In the genomic region with DNA sequence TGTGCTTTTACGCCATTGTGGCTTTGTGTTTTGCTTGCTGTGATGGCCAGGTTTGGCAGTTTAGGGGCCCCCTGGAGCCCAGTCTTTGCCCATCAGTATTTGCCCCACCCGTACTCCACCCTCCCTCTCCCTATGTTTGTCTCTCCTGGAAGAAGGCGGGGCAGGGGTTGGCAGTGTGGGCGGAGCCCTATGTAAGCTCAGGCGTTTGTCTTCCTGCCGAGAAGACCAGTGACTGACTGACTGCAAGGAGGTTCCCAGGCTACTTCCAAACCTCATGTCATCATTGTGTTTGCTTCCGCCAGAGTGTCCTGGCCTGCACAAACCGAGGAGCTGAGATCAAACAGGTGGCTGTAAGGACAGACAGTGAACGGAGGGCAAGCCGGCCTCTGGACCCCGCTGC, we compare ENCODE assay signal across 8 mouse cellular contexts. TPM values are rescaled to one million over a fixed set of nuclear protein-coding genes. Genes with fewer than 3 reads are reported as not detected.
DNase-seq lines count a peak whose midpoint lies in the region; ATAC-seq and TF ChIP-seq lines count a peak whose summit lies in the region.

No protein-coding gene starts in this region.

- H3K9me3 ChIP-seq in ES-Bruce4 (replicated peaks; ENCODE audit: control insufficient read depth, insufficient read depth, low read length, poor library complexity, severe bottlenecking): no peaks in the 10 kb centered on the region
- H3K9me3 ChIP-seq in embryonic facial prominence, embryonic 14.5 days (ENCODE audit: control insufficient read depth, low read length): no peaks in the 10 kb centered on the region
- no peaks in the 10 kb centered on the region for H3K9me3 ChIP-seq in midbrain, embryonic 15.5 days

- no peak overlapping the region for H3K9ac ChIP-seq in ES-Bruce4 (ENCODE audit: low read depth, poor library complexity, severe bottlenecking)
- no peak overlapping the region for H3K9ac ChIP-seq in embryonic facial prominence, embryonic 14.5 days (ENCODE audit: low read depth, low read length)
- no peak overlapping the region for H3K9ac ChIP-seq in midbrain, embryonic 15.5 days

- no peak overlapping the region for H3K4me2 ChIP-seq in embryonic facial prominence, embryonic 14.5 days (ENCODE audit: low read depth, low read length)
- peak overlapping the region; percentile 17; the same call in 1 of the 2 replicates for H3K4me2 ChIP-seq in midbrain, embryonic 15.5 days

- peak overlapping the region; percentile 21 for H3K4me3 ChIP-seq in cerebellum, adult 2 months (replicated peaks; ENCODE audit: insufficient read depth, low read depth, low read length)
- H3K4me3 ChIP-seq in ES-Bruce4 (ENCODE audit: low read depth, low read length): peak overlapping the region; percentile 21; the same call in 1 of the 2 replicates
- no peak overlapping the region for H3K4me3 ChIP-seq in embryonic facial prominence, embryonic 14.5 days (ENCODE audit: low read depth, low read length)
- H3K4me3 ChIP-seq in midbrain, embryonic 15.5 days: no peak overlapping the region

- TF ChIP-seq POLR2A in cerebellum, adult 2 months (IDR thresholded peaks at IDR 0.05; ENCODE audit: borderline replicate concordance, insufficient read depth, low read length): no peak
- no peak for TF ChIP-seq POLR2A in ES-Bruce4 (IDR thresholded peaks at IDR 0.05; ENCODE audit: insufficient read depth, low read length)

- ATAC-seq in embryonic facial prominence, embryonic 14.5 days (ENCODE audit: low read depth): peak; percentile 38; the same call in 1 of the 2 replicates
- ATAC-seq in midbrain, embryonic 15.5 days (replicated peaks): peak; percentile 55

- no peak for TF ChIP-seq CTCF in cerebellum, adult 2 months (IDR thresholded peaks at IDR 0.05; ENCODE audit: borderline replicate concordance, insufficient read depth, low read depth, low read length)
- TF ChIP-seq CTCF in ES-Bruce4 (IDR thresholded peaks at IDR 0.05; ENCODE audit: low read depth, low read length): no peak

- TF ChIP-seq EP300 in ES-Bruce4 (IDR thresholded peaks at IDR 0.05; ENCODE audit: insufficient read depth, low read depth, low read length): no peak

- peaks cover 22% of the 10 kb centered on the region for H3K4me1 ChIP-seq in cerebellum, adult 2 months (ENCODE audit: control insufficient read depth, insufficient read depth, low read length)
- no peaks in the 10 kb centered on the region for H3K4me1 ChIP-seq in ES-Bruce4 (ENCODE audit: control insufficient read depth, insufficient read depth, low read length)
- peaks cover 28% of the 10 kb centered on the region for H3K4me1 ChIP-seq in embryonic facial prominence, embryonic 14.5 days (ENCODE audit: control insufficient read depth, insufficient read depth, low read length)
- peaks cover 62% of the 10 kb centered on the region for H3K4me1 ChIP-seq in midbrain, embryonic 15.5 days

- no peaks in the 10 kb centered on the region for H3K27me3 ChIP-seq in cerebellum, adult 2 months (ENCODE audit: control insufficient read depth, insufficient read depth, low read length)
- H3K27me3 ChIP-seq in ES-Bruce4 (ENCODE audit: control insufficient read depth, insufficient read depth, low read length, poor library complexity, severe bottlenecking): no peaks in the 10 kb centered on the region
- H3K27me3 ChIP-seq in embryonic facial prominence, embryonic 14.5 days (replicated peaks; ENCODE audit: control insufficient read depth, insufficient read depth, low read length): no peaks in the 10 kb centered on the region
- no peaks in the 10 kb centered on the region for H3K27me3 ChIP-seq in midbrain, embryonic 15.5 days (replicated peaks)

- intact Hi-C loops in heart, postnatal 25 days (cut with DNase I): no loop called here

- peaks cover 17% of the 10 kb centered on the region for H3K36me3 ChIP-seq in ES-Bruce4 (ENCODE audit: control insufficient read depth, insufficient read depth, low read length, poor library complexity, severe bottlenecking)
- H3K36me3 ChIP-seq in embryonic facial prominence, embryonic 14.5 days (ENCODE audit: control insufficient read depth, insufficient read depth, low read length): peaks cover 49% of the 10 kb centered on the region
- peaks cover 22% of the 10 kb centered on the region; the same call in 1 of the 2 replicates for H3K36me3 ChIP-seq in midbrain, embryonic 15.5 days (replicated peaks)

- 15% methylated on average over 11 of the region's 11 CpGs for WGBS in cerebellum, adult 2 months
- WGBS in embryonic facial prominence, embryonic 14.5 days: 46% methylated on average over 11 of the region's 11 CpGs
- 17% methylated on average over 11 of the region's 11 CpGs for WGBS in large intestine, adult 2 months
- WGBS in midbrain, embryonic 15.5 days: 26% methylated on average over 11 of the region's 11 CpGs

- peak in 1 of 2 experiments; percentile 53 for DNase-seq in cerebellum, adult 2 months
- no peak for DNase-seq in cerebellum, adult 9-10 months
- DNase-seq in embryonic facial prominence, embryonic 14.5 days (ENCODE audit: low spot score): peak; percentile 54
- peak; percentile 39 for DNase-seq in heart, postnatal 25 days (ENCODE audit: low spot score)
- DNase-seq in large intestine, adult 2 months (ENCODE audit: low read depth, low spot score): peak; percentile 47
- DNase-seq in right cerebral cortex, postnatal 4 days: no peak

- H3K27ac ChIP-seq in cerebellum, adult 2 months (ENCODE audit: insufficient read depth, low read length): no peak overlapping the region
- no peak overlapping the region for H3K27ac ChIP-seq in ES-Bruce4 (ENCODE audit: insufficient read depth, low read length)
- H3K27ac ChIP-seq in embryonic facial prominence, embryonic 14.5 days (replicated peaks; ENCODE audit: low read depth, low read length): peak overlapping the region; percentile 5; the same call in 1 of the 2 replicates
- no peak overlapping the region for H3K27ac ChIP-seq in midbrain, embryonic 15.5 days

RNA-seq across cellular contexts. Expression of gene Ip6k2, which starts 12.2 kb away (rescaled TPM):
- polyA plus RNA-seq in cerebellum, adult 2 months (2012; rRNA removed): 162 and 168 TPM in 2 replicates
- 37.4 and 39.5 TPM in 2 replicates for polyA plus RNA-seq in ES-Bruce4 (2011; ENCODE audit: insufficient read depth, insufficient read length, low read depth, missing spikeins)
- polyA plus RNA-seq in embryonic facial prominence, embryonic 14.5 days (2014; fragmentation: Nextera tagmentation; extraction: Ambion mirVana): 74.7 and 103 TPM in 2 replicates
- total RNA-seq in heart, postnatal 25 days (2021): 10 to 100 TPM; 21.1 to 26.4 TPM
- polyA plus RNA-seq in large intestine, adult 2 months (2012; rRNA removed): 39.4 and 49.2 TPM in 2 replicates
- 230 and 239 TPM in 2 replicates for polyA plus RNA-seq in midbrain, embryonic 15.5 days (2015; fragmentation: Nextera tagmentation; extraction: Ambion mirVana)

RNA-seq across cellular contexts. Expression of gene Nckipsd, which starts 12.4 kb away (rescaled TPM):
- 73.9 and 76.9 TPM in 2 replicates for polyA plus RNA-seq in cerebellum, adult 2 months (2012; rRNA removed)
- 10.3 and 11.8 TPM in 2 replicates for polyA plus RNA-seq in ES-Bruce4 (2011; ENCODE audit: insufficient read depth, insufficient read length, low read depth, missing spikeins)
- polyA plus RNA-seq in embryonic facial prominence, embryonic 14.5 days (2014; fragmentation: Nextera tagmentation; extraction: Ambion mirVana): 12.2 and 16.8 TPM in 2 replicates
- 1 to 10 TPM; 7.9 to 8.3 TPM for total RNA-seq in heart, postnatal 25 days (2021)
- polyA plus RNA-seq in large intestine, adult 2 months (2012; rRNA removed): 9.6 and 11.2 TPM in 2 replicates
- polyA plus RNA-seq in midbrain, embryonic 15.5 days (2015; fragmentation: Nextera tagmentation; extraction: Ambion mirVana): 34.9 and 38.1 TPM in 2 replicates

RNA-seq across cellular contexts. Expression of gene Celsr3, which starts 30.4 kb away (rescaled TPM):
- polyA plus RNA-seq in cerebellum, adult 2 months (2012; rRNA removed): 77.1 and 88.3 TPM in 2 replicates
- 3.5 and 6.2 TPM in 2 replicates for polyA plus RNA-seq in ES-Bruce4 (2011; ENCODE audit: insufficient read depth, insufficient read length, low read depth, missing spikeins)
- polyA plus RNA-seq in embryonic facial prominence, embryonic 14.5 days (2014; fragmentation: Nextera tagmentation; extraction: Ambion mirVana): 0.66 and 0.70 TPM in 2 replicates
- total RNA-seq in heart, postnatal 25 days (2021): under 1 TPM; 0.03 to 0.23 TPM
- 0.79 and 0.95 TPM in 2 replicates for polyA plus RNA-seq in large intestine, adult 2 months (2012; rRNA removed)
- 19.6 and 21.3 TPM in 2 replicates for polyA plus RNA-seq in midbrain, embryonic 15.5 days (2015; fragmentation: Nextera tagmentation; extraction: Ambion mirVana)

RNA-seq across cellular contexts. Expression of gene Slc26a6, which starts 57.3 kb away (rescaled TPM):
- 22.6 and 28.2 TPM in 2 replicates for polyA plus RNA-seq in cerebellum, adult 2 months (2012; rRNA removed)
- polyA plus RNA-seq in ES-Bruce4 (2011; ENCODE audit: insufficient read depth, insufficient read length, low read depth, missing spikeins): 8.2 and 8.3 TPM in 2 replicates
- polyA plus RNA-seq in embryonic facial prominence, embryonic 14.5 days (2014; fragmentation: Nextera tagmentation; extraction: Ambion mirVana): 14.3 and 15.4 TPM in 2 replicates
- 10 to 100 TPM; 27.4 to 28.7 TPM for total RNA-seq in heart, postnatal 25 days (2021)
- 598 and 654 TPM in 2 replicates for polyA plus RNA-seq in large intestine, adult 2 months (2012; rRNA removed)
- 16.7 and 17.8 TPM in 2 replicates for polyA plus RNA-seq in midbrain, embryonic 15.5 days (2015; fragmentation: Nextera tagmentation; extraction: Ambion mirVana)

Comparison
In these comparisons a context has a peak if more than half of its experiments do, and no peak if none do; other contexts are left out.
1. DNase-seq: peak in embryonic facial prominence, embryonic 14.5 days (single experiment), heart, postnatal 25 days (single experiment) and large intestine, adult 2 months (single experiment); none in cerebellum, adult 9-10 months (single experiment) and right cerebral cortex, postnatal 4 days (single experiment).
2. H3K4me3 ChIP-seq: peak in cerebellum, adult 2 months (single experiment) and ES-Bruce4 (single experiment); none in embryonic facial prominence, embryonic 14.5 days (single experiment) and midbrain, embryonic 15.5 days (single experiment).